Mouse (Mus musculus) lung, adult 18-20 months (tissue): ENCODE data around the gene 6030408B16Rik.
A peak's percentile ranks its signal among the peaks of the same experiment; 100 is the strongest.

ENCODE experiments used
- DNase-seq, 2 experiments: peaks; one replicate each; pipeline ENCODE4 v3.0.0; 2022; ENCODE audit warnings: mixed read lengths in 2 of 2

Gene 6030408B16Rik

GRCm38 (mm10) chr15:101298550-101298949 lies 5.5 kb downstream of the 6030408B16Rik start:
- no peak for DNase-seq

GRCm38 (mm10) chr15:101299480-101299960 lies 6.5 kb downstream of the 6030408B16Rik start:
- no peak for DNase-seq

GRCm38 (mm10) chr15:101300128-101300527 lies 7.1 kb downstream of the 6030408B16Rik start:
- no peak for DNase-seq

GRCm38 (mm10) chr15:101302201-101302600 lies 9.2 kb downstream of the 6030408B16Rik start:
- no peak for DNase-seq

- no peak for DNase-seq
Measured at GRCm38 (mm10) chr15:101303830-101304229, 10.8 kb downstream of the 6030408B16Rik start.

- DNase-seq, result no peak
Measured at GRCm38 (mm10) chr15:101306459-101306858, 13.4 kb downstream of the 6030408B16Rik start.

- DNase-seq, result no peak
Measured at GRCm38 (mm10) chr15:101308440-101309348, 15.7 kb downstream of the 6030408B16Rik start.

- no peak for DNase-seq
Measured at GRCm38 (mm10) chr15:101309493-101309892, 16.5 kb downstream of the 6030408B16Rik start.

- DNase-seq, result no peak
Measured at GRCm38 (mm10) chr15:101311087-101311770, 18.2 kb downstream of the 6030408B16Rik start.

GRCm38 (mm10) chr15:101312006-101312405 lies 19.0 kb downstream of the 6030408B16Rik start:
- DNase-seq, result no peak

GRCm38 (mm10) chr15:101315378-101315777 lies 22.4 kb downstream of the 6030408B16Rik start:
- DNase-seq, result no peak

- peak; percentile 92 to 95 for DNase-seq
Measured at GRCm38 (mm10) chr15:101315832-101316231, 22.8 kb downstream of the 6030408B16Rik start.

- peak in 1 of 2 experiments; percentile 61 for DNase-seq
Measured at GRCm38 (mm10) chr15:101316279-101316912, 23.4 kb downstream of the 6030408B16Rik start.

GRCm38 (mm10) chr15:101316913-101317813 lies 24.2 kb downstream of the 6030408B16Rik start:
- peak; percentile 56 to 59 for DNase-seq

- DNase-seq, result no peak
Measured at GRCm38 (mm10) chr15:101317814-101318500, 24.9 kb downstream of the 6030408B16Rik start.

GRCm38 (mm10) chr15:101318889-101319765 lies 26.1 kb downstream of the 6030408B16Rik start:
- DNase-seq, result no peak

GRCm38 (mm10) chr15:101320010-101320617 lies 27.1 kb downstream of the 6030408B16Rik start:
- DNase-seq, result no peak

- DNase-seq, result peak; percentile 72 to 74
Measured at GRCm38 (mm10) chr15:101320618-101321041, 27.6 kb downstream of the 6030408B16Rik start.

GRCm38 (mm10) chr15:101321126-101321525 lies 28.1 kb downstream of the 6030408B16Rik start:
- DNase-seq, result no peak

- no peak for DNase-seq
Measured at GRCm38 (mm10) chr15:101322106-101322505, 29.1 kb downstream of the 6030408B16Rik start.
